Mouse (Mus musculus): ENCODE results near the gene Mlph.

GRCm38 (mm10) chr1:90968649-90969048, 53.8 kb downstream of the Mlph start:
- TF ChIP-seq POLR2A (IDR thresholded peaks at IDR 0.05; ENCODE audit: extremely low read depth, insufficient read depth, low read length) = no peak
- no peak for TF ChIP-seq CTCF (IDR thresholded peaks at IDR 0.05; ENCODE audit: extremely low read depth, insufficient read depth, low read length)
